Mouse (Mus musculus) retina, adult 2 months (tissue): ENCODE results near the gene Avil.

Experiments used
- DNase-seq: peaks from one replicate; pipeline ENCODE4 v3.0.0-alpha.2; 2012; ENCODE audit warnings: low read depth, low spot score

Avil gene

DNA sequence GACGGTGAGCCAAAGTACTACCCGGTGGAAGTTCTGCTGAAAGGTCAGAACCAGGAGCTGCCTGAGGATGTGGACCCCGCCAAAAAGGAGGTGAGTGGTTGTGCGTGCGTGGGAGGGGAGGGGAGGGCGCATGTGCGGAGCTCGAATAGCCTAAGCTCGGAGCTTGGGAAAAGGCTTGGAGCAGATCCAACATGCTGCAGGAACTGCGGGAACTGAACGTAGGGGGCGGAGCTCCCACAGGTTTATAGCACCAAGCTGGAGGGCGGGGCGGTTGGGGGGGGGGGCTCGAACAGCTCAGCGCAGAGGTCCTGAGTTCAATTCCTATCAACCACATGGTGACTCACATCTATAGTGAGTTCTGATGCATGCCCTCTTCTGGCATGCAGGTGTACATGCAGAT lies 17.9 kb downstream of the Avil start:
- no peak for DNase-seq

DNA sequence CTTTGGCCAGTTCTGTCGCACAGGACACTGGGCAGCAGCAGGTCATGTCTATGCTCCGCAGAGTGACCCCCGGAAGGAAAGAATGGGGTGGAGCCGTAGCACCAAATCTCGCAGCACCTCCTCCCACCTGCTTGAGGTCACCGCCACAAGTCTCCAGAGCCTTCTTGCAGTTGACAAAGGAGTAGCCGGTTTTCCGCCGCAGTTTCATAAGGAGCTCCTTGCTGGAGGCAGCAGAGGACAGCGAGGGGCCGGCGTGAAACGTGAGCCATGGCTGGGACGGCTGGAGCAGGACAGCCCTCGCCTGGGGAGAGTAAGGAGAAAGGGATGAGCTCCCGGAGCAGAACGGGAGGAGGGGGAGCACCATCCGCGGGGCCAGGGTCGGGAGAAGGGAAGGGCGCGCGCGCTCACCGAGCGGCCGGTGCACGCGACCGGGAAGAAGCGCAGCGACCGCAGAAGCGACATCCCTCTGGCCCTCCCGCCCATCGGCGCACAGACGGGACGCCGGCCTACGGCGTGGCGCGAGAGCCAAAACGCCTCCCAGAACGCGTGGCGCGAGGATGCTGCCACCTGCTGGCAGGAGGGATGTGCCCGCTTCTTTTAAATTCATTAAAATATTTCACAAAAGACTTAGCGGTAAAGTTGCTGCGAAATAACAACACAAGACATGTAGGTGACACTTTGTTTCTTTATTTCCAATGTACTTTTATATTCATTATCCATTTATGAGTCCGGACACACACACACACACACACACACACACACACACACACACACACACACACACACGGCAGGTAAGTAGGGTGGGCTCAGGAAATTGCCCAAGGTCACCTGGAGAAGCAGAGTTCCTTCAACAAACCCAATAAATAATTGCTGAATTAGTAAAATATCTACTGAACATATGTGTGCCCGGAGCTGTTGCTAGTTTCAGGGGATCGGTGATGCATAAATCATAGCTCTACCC lies 30.1 kb downstream of the Avil start, which contains the start of gene Tsfm:
Gene Tsfm (minus strand): TSS at position 505 of the 961 bp plus-strand sequence.
- peak; percentile 81 for DNase-seq

DNA sequence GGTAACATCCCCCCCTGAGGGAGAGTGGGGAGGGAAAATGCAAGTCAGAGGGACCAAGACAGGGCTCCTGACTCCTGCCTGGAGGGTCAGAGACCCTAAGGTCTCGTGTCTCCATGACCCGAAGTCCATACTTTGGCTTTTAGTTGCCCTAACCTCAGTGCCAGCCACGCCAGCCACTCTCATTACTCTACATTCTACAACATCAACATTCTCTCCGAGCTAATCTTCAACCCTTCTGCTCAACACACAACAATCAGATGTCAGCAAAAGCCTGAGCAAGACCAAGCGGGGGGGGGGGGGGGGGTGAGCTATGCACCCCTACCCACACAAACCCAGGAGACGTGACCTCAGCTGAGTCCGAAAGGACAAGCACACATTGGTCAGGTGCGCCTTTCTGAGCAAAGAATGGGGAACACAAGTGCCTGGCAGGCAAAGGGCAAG lies 32.8 kb downstream of the Avil start:
- no peak for DNase-seq

GRCm38 (mm10) chr10:127036273-127036672 lies 35.8 kb downstream of the Avil start:
- DNase-seq = no peak

- no peak for DNase-seq
Measured at GRCm38 (mm10) chr10:127037641-127038040, 37.1 kb downstream of the Avil start.

GRCm38 (mm10) chr10:127040569-127041214 lies 40.2 kb downstream of the Avil start:
- no peak for DNase-seq

DNA sequence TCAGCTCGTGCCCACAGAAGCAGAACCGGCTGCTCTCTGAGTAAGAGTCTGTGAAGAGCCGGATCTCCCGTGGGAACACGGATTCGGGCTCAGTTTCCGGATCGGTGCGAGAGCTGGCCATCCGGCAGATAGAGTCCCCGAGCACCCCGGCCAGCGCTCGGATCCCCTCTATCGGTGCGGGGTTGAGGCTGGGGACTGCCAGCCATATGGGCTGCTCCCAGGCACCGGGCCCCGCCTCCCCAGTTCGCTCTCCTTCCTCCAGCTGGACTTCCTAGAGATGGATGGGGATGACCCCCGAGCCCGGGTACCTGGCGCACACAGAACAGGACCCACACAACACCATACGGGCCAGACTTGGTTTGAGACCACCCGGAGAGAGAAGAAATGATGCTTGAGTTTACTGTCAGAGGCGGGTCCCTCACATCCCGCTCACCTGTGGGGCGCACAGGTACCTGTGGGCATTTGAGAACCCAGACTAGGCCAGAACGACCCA lies 40.8 kb downstream of the Avil start, which contains the start of the genes Mettl1 and Eef1akmt3:
Gene Mettl1 (plus strand): TSS at position 141 of the 493 bp plus-strand sequence.
Gene Eef1akmt3 (minus strand): TSS at position 240 of the 493 bp plus-strand sequence.
- no peak for DNase-seq

- peak; percentile 77 for DNase-seq
Measured at GRCm38 (mm10) chr10:127041774-127042338, 41.3 kb downstream of the Avil start.

DNA sequence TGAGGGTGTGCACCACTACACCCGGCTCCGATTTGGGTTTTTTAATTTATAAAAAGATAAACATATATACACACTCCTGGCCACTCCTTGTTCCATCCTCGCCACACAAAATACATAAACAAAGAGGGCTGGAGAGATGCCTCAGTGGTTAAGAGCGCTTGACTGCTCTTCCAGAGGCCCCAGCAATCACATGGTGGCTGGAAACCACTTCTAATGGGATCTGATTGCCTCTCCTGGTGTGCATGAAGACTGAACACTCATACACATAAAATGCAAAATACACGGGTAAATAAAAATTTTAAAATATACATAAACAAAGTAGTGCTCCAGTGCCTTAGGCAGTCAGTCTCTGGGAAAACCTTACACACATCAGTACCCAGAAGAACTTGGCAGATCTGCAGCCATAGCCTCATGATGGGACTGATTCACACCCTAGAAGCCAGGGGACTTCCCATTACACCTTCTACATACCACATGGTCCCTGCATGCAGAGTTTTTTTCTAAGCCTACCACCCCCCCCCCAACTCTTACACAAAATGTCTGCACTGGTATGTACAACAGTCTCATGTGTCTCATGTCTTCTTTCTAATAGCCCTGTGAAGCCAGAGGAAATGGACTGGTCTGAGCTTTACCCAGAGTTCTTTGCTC lies 42.1 kb downstream of the Avil start:
- no peak for DNase-seq

DNA sequence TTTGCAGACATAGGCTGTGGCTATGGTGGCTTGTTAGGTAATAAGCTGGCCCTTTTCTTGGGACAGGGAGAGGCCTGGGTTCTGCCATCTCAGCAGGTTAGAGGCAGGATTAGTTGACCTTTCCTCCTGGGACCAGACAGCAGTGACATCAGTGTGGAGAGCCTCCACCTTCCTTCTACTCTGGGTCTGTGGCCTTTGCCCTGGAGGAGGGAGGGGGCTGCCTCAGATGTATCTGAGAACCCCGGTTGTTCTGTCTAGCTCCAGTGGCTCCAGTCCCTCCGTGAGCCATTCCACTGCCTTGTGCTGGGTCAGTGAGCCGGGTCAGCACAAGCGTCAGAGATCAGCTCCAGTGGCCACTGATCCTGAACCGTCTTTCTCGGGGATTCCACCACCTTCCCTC lies 42.7 kb downstream of the Avil start:
- DNase-seq = no peak

DNA sequence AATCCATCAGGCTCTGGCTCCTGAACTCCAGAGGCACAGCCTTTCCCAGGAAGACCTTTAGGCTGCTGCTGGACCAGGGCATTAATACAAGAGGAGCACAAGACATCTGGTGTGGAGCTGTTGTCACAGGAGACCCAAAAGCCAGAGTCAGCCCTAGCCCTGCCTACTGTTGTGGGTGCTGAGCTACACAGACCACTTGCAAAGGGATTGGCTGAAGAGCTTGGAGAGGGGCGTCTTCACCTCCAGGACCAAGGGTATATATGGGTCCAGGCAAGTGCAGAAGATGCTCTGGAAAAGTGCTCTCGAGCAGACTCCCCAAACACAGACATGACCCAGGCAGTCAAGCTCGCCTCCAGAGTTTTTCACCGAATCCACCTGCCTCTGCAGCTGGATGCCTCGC lies 47.4 kb downstream of the Avil start, which contains the start of gene Cyp27b1:
Gene Cyp27b1 (plus strand): TSS at position 297 of the 400 bp plus-strand sequence.
- no peak for DNase-seq

DNA sequence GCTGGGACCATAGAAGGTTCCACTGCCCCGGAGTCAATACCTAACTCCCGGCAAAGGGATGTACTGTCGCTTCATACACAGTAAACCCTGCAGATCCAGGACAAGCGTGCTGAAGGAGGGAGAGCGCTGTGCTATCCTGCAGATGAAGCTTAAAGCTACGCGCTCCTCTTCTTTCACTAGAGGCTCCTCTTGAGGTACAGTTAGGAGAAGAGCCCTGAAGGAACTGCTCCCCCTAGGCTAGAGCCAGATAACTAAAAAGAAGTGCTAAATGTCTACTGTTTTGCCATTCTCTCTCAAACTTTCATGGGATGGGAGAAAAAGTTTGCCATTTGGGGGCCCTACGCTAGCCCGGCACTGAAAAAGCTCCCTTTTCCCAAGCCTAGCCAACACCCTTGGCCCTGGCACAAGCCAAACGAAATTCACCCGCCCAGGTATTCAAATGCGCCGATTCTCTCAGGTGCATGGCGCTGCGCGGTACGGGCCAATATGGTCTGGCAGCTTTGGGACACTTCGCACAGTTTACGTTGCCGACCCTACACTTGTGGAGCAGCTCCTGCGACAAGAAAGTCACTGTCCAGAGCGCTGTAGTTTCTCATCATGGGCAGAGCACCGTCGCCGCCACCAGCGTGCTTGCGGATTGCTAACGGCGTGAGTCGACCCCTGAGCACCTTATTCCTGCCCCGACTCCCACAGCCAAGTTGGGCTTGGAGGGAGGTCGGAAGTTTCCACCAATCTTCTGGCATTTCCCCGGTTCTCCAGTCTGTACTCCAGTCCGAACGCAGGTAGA lies 48.3 kb downstream of the Avil start:
- DNase-seq = no peak

GRCm38 (mm10) chr10:127049395-127050118 lies 49.0 kb downstream of the Avil start:
- DNase-seq = no peak

GRCm38 (mm10) chr10:127050119-127050474 lies 49.6 kb downstream of the Avil start:
- no peak for DNase-seq

DNA sequence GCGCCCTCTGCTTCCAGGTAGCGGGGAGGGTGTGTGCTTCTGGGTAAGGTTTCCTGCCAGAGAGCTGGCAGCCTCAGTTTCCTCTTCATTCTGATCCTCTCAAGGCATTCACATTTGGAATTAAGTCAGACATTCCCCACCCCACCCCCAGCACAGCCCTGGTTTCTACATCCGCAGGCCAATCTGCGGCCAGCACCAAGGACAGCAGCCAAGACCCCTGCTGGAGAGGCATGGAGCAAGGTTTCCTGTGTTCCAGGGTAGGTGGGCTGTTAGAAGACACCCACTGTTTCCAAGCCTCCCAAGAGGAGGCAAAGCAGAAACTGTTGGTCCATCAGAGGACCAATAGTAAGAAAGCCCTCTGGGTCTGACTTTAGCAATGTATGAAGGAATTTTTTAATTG lies 54.1 kb downstream of the Avil start:
- DNase-seq = no peak

GRCm38 (mm10) chr10:127055406-127055805 lies 54.9 kb downstream of the Avil start:
- no peak for DNase-seq

DNA sequence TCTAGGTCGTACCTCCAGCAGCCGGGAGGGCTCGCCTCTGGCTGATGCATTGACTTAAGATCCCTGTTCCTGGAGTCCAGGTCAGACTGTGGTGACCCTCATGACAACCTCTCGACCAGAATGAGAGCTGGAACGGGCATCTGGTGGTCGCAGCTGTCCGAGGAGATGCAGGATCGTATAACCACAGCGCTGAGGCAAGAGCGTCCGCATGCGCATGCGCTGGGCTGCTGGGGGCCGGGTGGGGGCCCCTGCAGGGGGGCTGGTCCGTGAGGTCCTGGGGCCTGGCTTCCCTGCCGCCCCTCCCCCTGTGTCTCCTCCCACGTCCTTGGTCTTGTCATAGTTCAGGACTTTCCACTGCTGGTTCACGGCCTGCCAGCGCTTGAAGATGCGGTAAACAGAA lies 56.0 kb downstream of the Avil start:
- no peak for DNase-seq

GRCm38 (mm10) chr10:127058161-127058560 lies 57.7 kb downstream of the Avil start:
- peak; percentile 77 for DNase-seq

- DNase-seq = no peak
Measured at GRCm38 (mm10) chr10:127058708-127059107, 58.2 kb downstream of the Avil start.
